Mouse (Mus musculus): ENCODE measurements at regions not wholly inside any gene's neighbourhood (a gene's known extent, or its start where the extent isn't known, plus 50 kb on each side); places are given as distances from the start of the nearest gene placed in this dataset.
"Not testable (repeated sequence)": the region's sequence is repeated elsewhere in the genome, so short reads cannot be mapped to it uniquely, and the experiment has no call there.

DNA sequence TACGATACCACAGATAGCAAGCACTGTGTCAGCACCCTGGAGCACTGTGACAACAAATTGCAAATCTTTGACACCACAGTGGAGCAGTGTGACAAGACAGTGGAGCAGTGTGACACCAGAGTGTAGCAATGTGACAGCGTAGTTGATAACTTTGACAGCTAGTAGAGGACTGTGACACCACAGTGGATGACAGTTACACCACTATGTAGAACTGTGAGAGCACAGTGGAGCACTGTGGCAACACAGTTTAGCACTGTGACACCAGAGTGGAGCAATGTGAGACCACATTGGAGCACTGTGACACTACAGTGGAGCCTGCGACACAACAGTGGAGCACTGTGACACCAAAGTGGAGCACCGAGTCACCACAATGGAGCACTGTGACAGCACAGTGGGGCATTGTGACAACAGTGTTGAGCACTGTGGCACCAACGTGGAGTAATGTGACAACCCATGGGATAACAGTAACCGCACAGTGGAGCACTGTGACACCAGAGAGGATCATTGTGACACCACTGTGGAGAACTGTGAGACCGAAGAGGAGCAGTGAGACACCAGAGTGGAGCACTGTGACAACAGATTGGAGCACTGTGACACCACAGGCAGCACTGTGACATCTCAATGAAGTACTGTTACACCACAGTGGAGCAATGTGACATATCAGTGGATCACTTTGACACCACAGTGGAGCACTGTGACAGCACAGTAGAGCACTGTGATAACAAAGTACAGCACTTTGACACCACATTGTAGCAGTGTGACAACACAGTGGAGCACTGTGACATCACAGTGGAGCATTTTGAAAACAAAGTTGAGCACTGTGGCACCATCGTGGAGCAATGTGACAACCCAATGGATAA is 83.7 kb upstream of the Vmn1r2 start:
- H3K27me3 ChIP-seq (ENCODE audit: control insufficient read depth, insufficient read depth, low read length): no peaks in the 10 kb centered on the region
- H3K9ac ChIP-seq (ENCODE audit: low read depth, low read length): no peak overlapping the region
- no peaks in the 10 kb centered on the region for H3K4me1 ChIP-seq (replicated peaks; ENCODE audit: control insufficient read depth, insufficient read depth, low read length)
- no peak overlapping the region for H3K4me3 ChIP-seq (ENCODE audit: low read depth, low read length)
- peak; percentile 43 for ATAC-seq (ENCODE audit: low FRiP score)
- peaks cover 75% of the 10 kb centered on the region for H3K9me3 ChIP-seq (ENCODE audit: control insufficient read depth, low read length)
- no peak overlapping the region for H3K27ac ChIP-seq (ENCODE audit: low read depth, low read length)
- whole genome bisulfite sequencing: 56% methylated on average over 8 of the region's 8 CpGs
- no peak overlapping the region for H3K4me2 ChIP-seq (replicated peaks; ENCODE audit: low read depth, low read length)
- H3K36me3 ChIP-seq (ENCODE audit: control insufficient read depth, insufficient read depth, low read length): peaks cover 3% of the 10 kb centered on the region; the same call in 1 of the 2 replicates
- no peak for DNase-seq (ENCODE audit: low spot score)

DNA sequence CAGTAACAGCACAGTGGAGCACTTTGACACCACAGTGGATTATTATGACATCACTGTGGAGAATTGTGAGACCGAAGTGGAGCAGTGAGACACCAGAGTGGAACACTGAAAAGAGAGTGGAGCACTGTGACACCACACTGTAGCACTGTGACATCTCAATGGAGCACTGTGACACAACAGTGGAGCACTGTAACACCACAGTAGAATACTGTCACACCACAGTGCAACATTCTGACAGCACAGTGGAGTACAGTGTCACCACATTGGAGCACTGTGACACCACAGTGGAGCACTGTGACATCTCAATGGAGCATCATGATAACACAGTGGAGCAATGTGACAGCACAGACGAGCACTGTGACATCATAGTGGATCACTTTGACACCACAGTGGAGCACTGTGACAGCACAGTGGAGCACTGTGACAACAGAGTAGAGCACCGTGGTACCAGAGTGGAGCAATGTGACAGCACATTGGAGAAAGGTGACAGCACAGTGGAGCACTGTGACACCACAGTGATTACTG is 83.0 kb upstream of the Vmn1r2 start:
- H3K27me3 ChIP-seq (ENCODE audit: control insufficient read depth, insufficient read depth, low read length): no peaks in the 10 kb centered on the region
- H3K9ac ChIP-seq (ENCODE audit: low read depth, low read length): no peak overlapping the region
- WGBS: 73% methylated on average over 3 of the region's 3 CpGs
- H3K27ac ChIP-seq (ENCODE audit: low read depth, low read length): no peak overlapping the region
- no peak overlapping the region for H3K4me2 ChIP-seq (replicated peaks; ENCODE audit: low read depth, low read length)
- peaks cover 75% of the 10 kb centered on the region for H3K9me3 ChIP-seq (ENCODE audit: control insufficient read depth, low read length)
- H3K4me3 ChIP-seq (ENCODE audit: low read depth, low read length): no peak overlapping the region
- ATAC-seq (ENCODE audit: low FRiP score) (peak; percentile 20; the same call in 1 of the 2 replicates), DNase-seq (ENCODE audit: low spot score) (no peak)
- no peaks in the 10 kb centered on the region for H3K4me1 ChIP-seq (replicated peaks; ENCODE audit: control insufficient read depth, insufficient read depth, low read length)
- H3K36me3 ChIP-seq (ENCODE audit: control insufficient read depth, insufficient read depth, low read length): peaks cover 3% of the 10 kb centered on the region; the same call in 1 of the 2 replicates

DNA sequence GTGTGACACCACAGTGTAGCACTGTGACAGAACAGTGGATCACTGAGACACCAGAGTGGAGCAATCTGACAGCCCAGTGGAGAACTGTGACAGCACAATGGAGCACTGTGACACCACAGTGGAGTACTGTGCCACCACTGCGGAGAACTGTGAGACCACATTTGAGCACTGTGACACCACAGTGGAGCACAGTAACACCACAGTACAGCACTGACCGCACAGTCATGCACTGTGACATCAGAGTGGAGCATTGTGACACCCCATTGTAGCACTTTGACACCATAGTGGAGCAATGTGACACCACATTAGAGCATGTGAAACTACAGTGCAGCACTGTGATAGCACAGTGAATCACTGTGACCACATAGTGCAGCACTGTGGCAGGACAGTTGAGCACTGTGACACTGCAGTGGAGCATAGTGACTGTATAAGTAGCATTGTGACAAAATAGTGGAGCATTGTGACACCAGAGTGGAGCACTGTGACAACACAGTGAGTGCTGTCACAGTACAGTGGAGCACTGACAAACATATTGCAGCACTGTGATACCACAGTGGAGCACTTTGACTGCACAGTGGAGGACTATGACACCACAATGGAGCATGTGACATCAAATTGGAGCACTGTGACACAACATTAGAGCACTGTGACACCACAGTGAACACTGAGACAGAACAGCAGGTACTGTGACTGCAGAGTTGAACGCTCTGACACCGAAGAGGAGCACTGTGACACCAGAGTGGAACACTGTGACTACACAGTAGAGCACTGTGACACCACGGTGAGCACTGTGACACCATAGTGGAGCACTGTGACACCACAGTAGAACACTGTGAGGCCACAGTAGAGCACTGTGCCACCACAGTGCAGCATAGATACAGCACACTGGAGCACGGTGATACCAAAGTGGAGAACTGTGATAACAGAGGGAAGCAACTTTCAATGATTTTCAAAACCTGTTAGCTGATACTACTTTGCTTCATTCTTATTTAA is 81.4 kb upstream of the Vmn1r2 start:
- Histone ChIP-seq H3K36me3 (ENCODE audit: control insufficient read depth, insufficient read depth, low read length) (peaks cover 3% of the 10 kb centered on the region; the same call in 1 of the 2 replicates), H3K27ac (ENCODE audit: low read depth, low read length) (no peak overlapping the region), H3K4me1 (replicated peaks; ENCODE audit: control insufficient read depth, insufficient read depth, low read length) (no peaks in the 10 kb centered on the region), H3K4me3 (ENCODE audit: low read depth, low read length) (no peak overlapping the region), H3K4me2 (replicated peaks; ENCODE audit: low read depth, low read length) (no peak overlapping the region), H3K9me3 (ENCODE audit: control insufficient read depth, low read length) (peaks cover 65% of the 10 kb centered on the region), H3K9ac (ENCODE audit: low read depth, low read length) (no peak overlapping the region), H3K27me3 (ENCODE audit: control insufficient read depth, insufficient read depth, low read length) (no peaks in the 10 kb centered on the region)
- ATAC-seq (ENCODE audit: low FRiP score) (peak; percentile 0; the same call in 1 of the 2 replicates), DNase-seq (ENCODE audit: low spot score) (no peak)
- WGBS: 63% methylated on average over 6 of the region's 6 CpGs

DNA sequence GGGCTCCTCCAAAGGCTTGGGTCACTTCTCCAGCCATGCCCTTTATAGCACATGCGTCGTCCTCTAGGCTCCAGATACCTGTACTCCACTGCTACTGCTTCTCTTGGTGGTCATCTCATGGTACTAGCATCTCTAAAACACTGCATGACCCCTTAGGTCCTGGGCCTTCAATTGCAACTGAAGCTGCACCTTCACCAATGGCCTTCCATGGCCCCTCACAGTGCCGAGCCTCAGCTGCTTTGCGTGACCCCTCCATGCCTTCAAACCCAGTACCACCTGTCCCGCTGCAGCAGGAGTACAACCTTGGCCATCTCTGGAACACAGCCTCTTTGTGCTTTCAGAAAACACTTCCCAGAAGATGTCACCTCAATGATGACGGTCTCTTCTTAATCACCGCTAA is 79.5 kb upstream of the Vmn1r2 start:
- H3K9me3 ChIP-seq (ENCODE audit: control insufficient read depth, low read length): peaks cover 47% of the 10 kb centered on the region
- not testable (repeated sequence) for ATAC-seq (ENCODE audit: low FRiP score); H3K27ac ChIP-seq (ENCODE audit: low read depth, low read length); H3K36me3 ChIP-seq (ENCODE audit: control insufficient read depth, insufficient read depth, low read length); H3K9ac ChIP-seq (ENCODE audit: low read depth, low read length); H3K4me1 ChIP-seq (replicated peaks; ENCODE audit: control insufficient read depth, insufficient read depth, low read length); H3K4me3 ChIP-seq (ENCODE audit: low read depth, low read length); H3K4me2 ChIP-seq (replicated peaks; ENCODE audit: low read depth, low read length); H3K27me3 ChIP-seq (ENCODE audit: control insufficient read depth, insufficient read depth, low read length); DNase-seq (ENCODE audit: low spot score)
- 80% methylated on average over 7 of the region's 7 CpGs for WGBS

DNA sequence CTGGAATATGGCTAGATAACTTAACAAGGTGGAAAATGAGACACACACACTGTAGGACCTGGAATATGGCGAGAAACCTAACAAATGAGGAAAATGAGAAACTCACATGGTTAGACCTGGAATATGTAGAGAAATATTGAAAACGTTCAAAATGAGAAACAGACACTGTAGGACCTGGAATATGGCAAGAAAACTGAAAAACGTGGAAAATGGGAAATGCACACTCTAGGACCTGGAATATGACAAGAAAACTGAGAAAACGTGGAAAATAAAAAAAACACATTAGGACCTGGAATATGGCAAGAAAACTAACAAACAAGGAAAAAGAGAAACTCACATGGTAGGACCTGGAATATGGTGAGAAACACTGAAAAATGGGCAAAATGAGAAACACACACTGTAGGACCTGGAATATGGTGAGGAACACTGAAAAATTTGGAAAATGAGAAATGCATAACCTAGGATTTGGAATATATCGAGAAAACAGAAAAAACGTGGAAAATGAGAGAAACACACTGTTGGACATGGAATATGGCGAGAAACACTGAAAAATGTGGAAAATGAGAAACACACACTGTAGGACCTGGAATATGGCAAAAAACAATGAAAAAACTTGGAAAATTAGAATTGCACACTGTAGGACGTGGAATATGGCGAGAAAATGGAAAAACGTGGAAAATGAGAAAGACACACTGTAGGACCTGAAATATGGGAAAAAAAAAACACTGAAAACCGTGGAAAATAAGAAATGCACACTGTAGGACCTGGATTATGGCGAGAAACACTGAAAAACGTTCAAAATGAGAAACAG is 77.3 kb upstream of the Vmn1r2 start:
- DNase-seq (ENCODE audit: low spot score) (peak; percentile 33), ATAC-seq (ENCODE audit: low FRiP score) (peak; percentile 70)
- Histone ChIP-seq H3K4me1 (replicated peaks; ENCODE audit: control insufficient read depth, insufficient read depth, low read length) (no peaks in the 10 kb centered on the region), H3K36me3 (ENCODE audit: control insufficient read depth, insufficient read depth, low read length) (no peaks in the 10 kb centered on the region), H3K9me3 (ENCODE audit: control insufficient read depth, low read length) (peaks cover 25% of the 10 kb centered on the region), H3K27ac (ENCODE audit: low read depth, low read length) (no peak overlapping the region), H3K4me3 (ENCODE audit: low read depth, low read length) (no peak overlapping the region), H3K4me2 (replicated peaks; ENCODE audit: low read depth, low read length) (no peak overlapping the region), H3K9ac (ENCODE audit: low read depth, low read length) (no peak overlapping the region), H3K27me3 (ENCODE audit: control insufficient read depth, insufficient read depth, low read length) (no peaks in the 10 kb centered on the region)
- WGBS: 69% methylated on average over 13 of the region's 13 CpGs

GRCm38 (mm10) chr4:3090378-3090735 is 76.8 kb upstream of the Vmn1r2 start:
- WGBS: 83% methylated on average over 11 of the region's 11 CpGs
- DNase-seq (ENCODE audit: low spot score) (peak; percentile 13), ATAC-seq (ENCODE audit: low FRiP score) (peak; percentile 62)
- Histone ChIP-seq H3K4me1 (replicated peaks; ENCODE audit: control insufficient read depth, insufficient read depth, low read length) (no peaks in the 10 kb centered on the region), H3K4me3 (ENCODE audit: low read depth, low read length) (no peak overlapping the region), H3K36me3 (ENCODE audit: control insufficient read depth, insufficient read depth, low read length) (no peaks in the 10 kb centered on the region), H3K27me3 (ENCODE audit: control insufficient read depth, insufficient read depth, low read length) (no peaks in the 10 kb centered on the region), H3K27ac (ENCODE audit: low read depth, low read length) (no peak overlapping the region), H3K9me3 (ENCODE audit: control insufficient read depth, low read length) (peaks cover 19% of the 10 kb centered on the region), H3K4me2 (replicated peaks; ENCODE audit: low read depth, low read length) (no peak overlapping the region), H3K9ac (ENCODE audit: low read depth, low read length) (no peak overlapping the region)

DNA sequence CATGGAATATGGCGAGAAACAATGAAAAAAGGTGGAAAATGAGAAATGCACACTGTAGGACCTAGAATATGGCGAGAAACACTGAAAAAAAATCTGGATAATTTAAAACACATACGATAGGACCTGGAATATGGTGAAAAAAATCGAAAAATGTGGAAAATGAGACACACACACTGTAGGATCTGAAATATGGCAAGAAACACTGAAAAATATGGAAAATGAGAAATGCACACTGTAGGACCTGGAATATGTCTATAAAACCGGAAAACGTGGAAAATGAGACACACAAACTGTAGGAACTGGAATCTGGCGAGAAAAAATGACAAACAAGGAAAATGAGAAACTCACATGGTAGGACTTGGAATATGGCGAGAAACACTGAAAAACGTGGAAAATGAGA is 76.4 kb upstream of the Vmn1r2 start:
- Histone ChIP-seq H3K4me3 (ENCODE audit: low read depth, low read length) (no peak overlapping the region), H3K4me1 (replicated peaks; ENCODE audit: control insufficient read depth, insufficient read depth, low read length) (no peaks in the 10 kb centered on the region), H3K9me3 (ENCODE audit: control insufficient read depth, low read length) (peaks cover 15% of the 10 kb centered on the region), H3K9ac (ENCODE audit: low read depth, low read length) (no peak overlapping the region), H3K4me2 (replicated peaks; ENCODE audit: low read depth, low read length) (no peak overlapping the region), H3K27me3 (ENCODE audit: control insufficient read depth, insufficient read depth, low read length) (no peaks in the 10 kb centered on the region), H3K27ac (ENCODE audit: low read depth, low read length) (no peak overlapping the region), H3K36me3 (ENCODE audit: control insufficient read depth, insufficient read depth, low read length) (no peaks in the 10 kb centered on the region)
- ATAC-seq (ENCODE audit: low FRiP score) (peak; percentile 81), DNase-seq (ENCODE audit: low spot score) (no peak)
- WGBS: 80% methylated on average over 9 of the region's 9 CpGs
